Mouse (Mus musculus) cerebellum, postnatal 36 days (tissue): ENCODE data around the gene Slc7a7.

Experiments used
- DNase-seq, 2 experiments: peaks; one replicate each; pipeline ENCODE4 v3.0.0; 2021 to 2022; ENCODE audit warnings: mixed read lengths in 2 of 2

The Slc7a7 gene

GRCm38 (mm10) chr14:54409980-54410810 lies 7.4 kb downstream of the Slc7a7 start:
- no peak for DNase-seq

GRCm38 (mm10) chr14:54409057-54409645 lies 8.4 kb downstream of the Slc7a7 start:
- DNase-seq: no peak

- DNase-seq: no peak
These were observed 9.1 kb downstream of the Slc7a7 start for GRCm38 (mm10) chr14:54408336-54409056.

GRCm38 (mm10) chr14:54401723-54402122 lies 15.9 kb downstream of the Slc7a7 start:
- no peak for DNase-seq

- no peak for DNase-seq
These were observed 18.6 kb downstream of the Slc7a7 start for GRCm38 (mm10) chr14:54398921-54399382.

- DNase-seq: no peak
These were observed 19.1 kb downstream of the Slc7a7 start for GRCm38 (mm10) chr14:54398528-54398916.

- no peak for DNase-seq
These were observed 19.6 kb downstream of the Slc7a7 start for GRCm38 (mm10) chr14:54397872-54398527.

- DNase-seq: no peak
These were observed 20.9 kb downstream of the Slc7a7 start for GRCm38 (mm10) chr14:54396685-54397084.

- DNase-seq: no peak
These were observed 23.3 kb downstream of the Slc7a7 start for GRCm38 (mm10) chr14:54394309-54394708.

GRCm38 (mm10) chr14:54393794-54394193 lies 23.8 kb downstream of the Slc7a7 start:
- DNase-seq: no peak

GRCm38 (mm10) chr14:54390843-54391242 lies 26.7 kb downstream of the Slc7a7 start:
- no peak for DNase-seq

- no peak for DNase-seq
These were observed 30.0 kb downstream of the Slc7a7 start for GRCm38 (mm10) chr14:54387546-54387945.

GRCm38 (mm10) chr14:54385968-54386618 lies 31.5 kb downstream of the Slc7a7 start:
- DNase-seq: no peak

- DNase-seq: no peak
These were observed 33.2 kb downstream of the Slc7a7 start for GRCm38 (mm10) chr14:54384396-54384795.

GRCm38 (mm10) chr14:54383355-54383771 lies 34.2 kb downstream of the Slc7a7 start:
- no peak for DNase-seq

GRCm38 (mm10) chr14:54382641-54383040 lies 34.9 kb downstream of the Slc7a7 start:
- no peak for DNase-seq

GRCm38 (mm10) chr14:54381816-54382215 lies 35.8 kb downstream of the Slc7a7 start:
- no peak for DNase-seq

- no peak for DNase-seq
These were observed 37.0 kb downstream of the Slc7a7 start for GRCm38 (mm10) chr14:54380616-54381015.

- DNase-seq: no peak
These were observed 38.0 kb downstream of the Slc7a7 start for GRCm38 (mm10) chr14:54379571-54379970.

GRCm38 (mm10) chr14:54377166-54377565 lies 40.4 kb downstream of the Slc7a7 start:
- no peak for DNase-seq

- no peak for DNase-seq
These were observed 41.7 kb downstream of the Slc7a7 start for GRCm38 (mm10) chr14:54375916-54376315.

- no peak for DNase-seq
These were observed 44.7 kb downstream of the Slc7a7 start for GRCm38 (mm10) chr14:54372923-54373322.
